In the genomic region with DNA sequence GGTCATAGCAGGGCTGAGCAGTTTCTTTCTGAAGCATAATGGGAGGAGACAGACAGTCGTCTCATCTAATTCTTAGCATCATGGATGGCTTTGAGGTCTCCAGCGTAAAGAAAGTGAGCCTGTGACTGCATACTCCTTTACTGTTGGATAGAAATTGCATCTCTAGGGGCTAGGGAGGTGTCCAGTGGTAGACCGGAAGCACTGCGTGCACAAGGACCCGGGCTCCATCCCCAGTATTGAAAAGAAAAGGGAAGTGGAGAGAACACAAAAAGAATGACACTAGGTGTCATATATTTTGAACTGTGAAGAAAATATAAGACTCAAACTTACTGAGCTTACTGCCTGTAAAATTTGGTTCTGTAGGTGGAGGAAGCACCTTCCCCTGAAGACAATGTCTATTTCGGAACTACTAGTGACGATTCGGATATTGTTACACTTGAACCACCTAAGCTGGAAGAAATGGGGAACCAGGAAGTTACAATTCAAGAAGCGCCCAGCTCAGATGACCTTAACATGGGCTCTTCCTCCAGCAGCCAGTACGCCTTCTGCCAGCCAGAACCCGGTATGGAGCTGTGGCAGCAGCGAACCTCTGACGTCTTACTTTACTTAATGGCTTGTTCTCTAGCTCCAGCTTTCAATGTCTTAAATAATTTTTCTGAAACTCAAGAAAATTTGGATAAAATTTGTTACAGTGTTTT, we compare ENCODE assay signal across 25 mouse cellular contexts. TPM values are rescaled to one million over a fixed set of nuclear protein-coding genes. Genes with fewer than 3 reads are reported as not detected.
DNase-seq lines count a peak whose midpoint lies in the region; ATAC-seq lines count a peak whose summit lies in the region.
"Had no signal": no experiment of that assay in that cellular context is flagged by ENCODE, and none has a peak within 500 bp of the region (broad histone marks: within the 10 kb centered on the region; RNA-seq: fewer than 3 reads in every experiment).

No protein-coding gene starts in this region.

- no peak overlapping the region for H3K4me3 ChIP-seq in liver, embryonic 16.5 days (ENCODE audit: low read depth, low read length)
- no peak overlapping the region for H3K4me3 ChIP-seq in liver, embryonic 11.5 days (ENCODE audit: low read depth, low read length)
- no peak overlapping the region for H3K4me3 ChIP-seq in midbrain, embryonic 11.5 days (ENCODE audit: low read depth, low read length)
- no peak overlapping the region for H3K4me3 ChIP-seq in midbrain, embryonic 13.5 days (replicated peaks)
- H3K4me3 ChIP-seq: embryonic facial prominence, embryonic 10.5 days; forebrain, embryonic 13.5 days; heart, adult 2 months; heart, embryonic 15.5 days; hindbrain, embryonic 13.5 days had no signal

- H3K9me3 ChIP-seq in liver, embryonic 16.5 days (replicated peaks; ENCODE audit: control insufficient read depth, low read length): no peaks in the 10 kb centered on the region
- no peaks in the 10 kb centered on the region for H3K9me3 ChIP-seq in liver, embryonic 11.5 days (ENCODE audit: control insufficient read depth, low read length)
- no peaks in the 10 kb centered on the region for H3K9me3 ChIP-seq in midbrain, embryonic 11.5 days (ENCODE audit: control insufficient read depth, low read length)
- H3K9me3 ChIP-seq in midbrain, embryonic 13.5 days: no peaks in the 10 kb centered on the region
- H3K9me3 ChIP-seq: embryonic facial prominence, embryonic 10.5 days; forebrain, embryonic 13.5 days; heart, embryonic 15.5 days; hindbrain, embryonic 13.5 days had no signal

- DNase-seq in liver, embryonic 11.5 days (ENCODE audit: low spot score): no peak
- DNase-seq in midbrain, embryonic 11.5 days (ENCODE audit: low spot score, missing footprints): peak; percentile 6
- DNase-seq in left cerebral cortex, adult 18-20 months (ENCODE audit: low spot score in 2 of 2): no peak
- DNase-seq: cerebellum, adult 2 months; forebrain, postnatal 0 days; heart, adult 2 months; heart, postnatal 14 days had no signal

- WGBS in liver, embryonic 16.5 days (ENCODE audit: insufficient replicate concordance): 56% methylated on average over 13 of the region's 13 CpGs
- 74% methylated on average over 13 of the region's 13 CpGs for WGBS in liver, embryonic 11.5 days
- 90% methylated on average over 13 of the region's 13 CpGs for WGBS in midbrain, embryonic 11.5 days
- 88% methylated on average over 13 of the region's 13 CpGs for WGBS in midbrain, embryonic 13.5 days

- ATAC-seq in liver, embryonic 16.5 days (ENCODE audit: low read depth): no peak
- ATAC-seq in liver, embryonic 11.5 days (replicated peaks; ENCODE audit: low FRiP score): no peak
- ATAC-seq in midbrain, embryonic 11.5 days (ENCODE audit: low FRiP score): no peak
- no peak for ATAC-seq in midbrain, embryonic 13.5 days
- peak; percentile 62 for ATAC-seq in granulocyte monocyte progenitor cell, adult 5-6 weeks (replicated peaks; ENCODE audit: poor library complexity, severe bottlenecking)
- peak; percentile 31; the same call in 1 of the 2 replicates for ATAC-seq in neutrophil, adult 5-6 weeks (ENCODE audit: extremely low read depth, insufficient number of reproducible peaks, low FRiP score, poor library complexity, severe bottlenecking)
- ATAC-seq: activated CD4-positive, CD25-positive, alpha-beta regulatory T cell, adult 4 months; forebrain, embryonic 13.5 days; forebrain, postnatal 0 days; Patski had no signal

- H3K27ac ChIP-seq in liver, embryonic 16.5 days (ENCODE audit: low read length): peak overlapping the region; percentile 24
- H3K27ac ChIP-seq in liver, embryonic 11.5 days (ENCODE audit: low read depth, low read length): no peak overlapping the region
- no peak overlapping the region for H3K27ac ChIP-seq in midbrain, embryonic 11.5 days (ENCODE audit: low read depth, low read length)
- no peak overlapping the region for H3K27ac ChIP-seq in midbrain, embryonic 13.5 days
- H3K27ac ChIP-seq: embryonic facial prominence, embryonic 10.5 days; forebrain, embryonic 13.5 days; heart, adult 2 months; heart, embryonic 15.5 days; hindbrain, embryonic 13.5 days had no signal

- no peaks in the 10 kb centered on the region for H3K27me3 ChIP-seq in liver, embryonic 16.5 days (ENCODE audit: control insufficient read depth, insufficient read depth, low read depth, low read length)
- H3K27me3 ChIP-seq in liver, embryonic 11.5 days (replicated peaks; ENCODE audit: control insufficient read depth, insufficient read depth, low read length): no peaks in the 10 kb centered on the region
- H3K27me3 ChIP-seq in midbrain, embryonic 11.5 days (ENCODE audit: control insufficient read depth, insufficient read depth, low read length): no peaks in the 10 kb centered on the region
- H3K27me3 ChIP-seq in midbrain, embryonic 13.5 days: no peaks in the 10 kb centered on the region
- H3K27me3 ChIP-seq: CH12.LX; forebrain, embryonic 13.5 days; heart, embryonic 15.5 days; hindbrain, embryonic 13.5 days; Patski had no signal

- H3K36me3 ChIP-seq in liver, embryonic 16.5 days (ENCODE audit: control insufficient read depth, insufficient read depth): no peaks in the 10 kb centered on the region; the same call in 1 of the 2 replicates
- H3K36me3 ChIP-seq in liver, embryonic 11.5 days (ENCODE audit: control insufficient read depth, insufficient read depth, low read length): 0 out of 2 replicates have a peak, but pooled peaks cover 4% of the 10 kb centered on the region
- H3K36me3 ChIP-seq in midbrain, embryonic 11.5 days (ENCODE audit: control insufficient read depth, insufficient read depth, low read length): no peaks in the 10 kb centered on the region
- H3K36me3 ChIP-seq in midbrain, embryonic 13.5 days: peaks cover 49% of the 10 kb centered on the region

- no peak overlapping the region for H3K4me2 ChIP-seq in liver, embryonic 16.5 days (ENCODE audit: low read depth, low read length)
- no peak overlapping the region for H3K4me2 ChIP-seq in liver, embryonic 11.5 days
- H3K4me2 ChIP-seq in midbrain, embryonic 11.5 days: no peak overlapping the region
- no peak overlapping the region for H3K4me2 ChIP-seq in midbrain, embryonic 13.5 days (replicated peaks)
- H3K4me2 ChIP-seq: forebrain, embryonic 13.5 days; heart, embryonic 11.5 days; heart, embryonic 15.5 days; hindbrain, embryonic 13.5 days had no signal

- no peak overlapping the region for H3K9ac ChIP-seq in liver, embryonic 16.5 days (ENCODE audit: low read depth, low read length)
- no peak overlapping the region for H3K9ac ChIP-seq in liver, embryonic 11.5 days (ENCODE audit: low read depth, low read length)
- H3K9ac ChIP-seq in midbrain, embryonic 11.5 days (ENCODE audit: low read length): no peak overlapping the region
- H3K9ac ChIP-seq in midbrain, embryonic 13.5 days (replicated peaks): no peak overlapping the region
- H3K9ac ChIP-seq: forebrain, embryonic 13.5 days; forebrain, postnatal 0 days; heart, embryonic 15.5 days; hindbrain, embryonic 13.5 days had no signal

- H3K4me1 ChIP-seq in liver, embryonic 16.5 days (ENCODE audit: control insufficient read depth, low read depth, low read length): no peaks in the 10 kb centered on the region; the same call in 1 of the 2 replicates
- H3K4me1 ChIP-seq in liver, embryonic 11.5 days (replicated peaks; ENCODE audit: control insufficient read depth, insufficient read depth, low read length): no peaks in the 10 kb centered on the region
- no peaks in the 10 kb centered on the region for H3K4me1 ChIP-seq in midbrain, embryonic 11.5 days (ENCODE audit: control insufficient read depth, insufficient read depth, low read length)
- H3K4me1 ChIP-seq in midbrain, embryonic 13.5 days (replicated peaks): no peaks in the 10 kb centered on the region
- H3K4me1 ChIP-seq: embryonic facial prominence, embryonic 10.5 days; forebrain, embryonic 13.5 days; heart, embryonic 15.5 days; hindbrain, embryonic 13.5 days had no signal

RNA-seq across cellular contexts. Expression of a gene that starts 16.2 kb away (rescaled TPM):
- polyA plus RNA-seq in liver, embryonic 16.5 days (2015; fragmentation: Nextera tagmentation; extraction: Ambion mirVana): 11.3 and 13.3 TPM in 2 replicates
- 14.8 and 18.9 TPM in 2 replicates for polyA plus RNA-seq in liver, embryonic 11.5 days (2014; fragmentation: Nextera tagmentation; extraction: Ambion mirVana)
- polyA plus RNA-seq in midbrain, embryonic 11.5 days (2014; fragmentation: Nextera tagmentation; extraction: Ambion mirVana): 24.9 and 26.9 TPM in 2 replicates
- polyA plus RNA-seq in midbrain, embryonic 13.5 days (2015; fragmentation: Nextera tagmentation; extraction: Ambion mirVana): 43.2 and 45.2 TPM in 2 replicates
- total RNA-seq in granulocyte monocyte progenitor cell, adult 5-6 weeks (2014; fragmentation: Nextera tagmentation): 27.1 and 35.0 TPM in 2 replicates
- total RNA-seq in granulocyte monocyte progenitor cell, adult 5-6 weeks (2017): 39.2 and 42.6 TPM in 2 replicates
- 527 and 583 TPM in 2 replicates for total RNA-seq in neutrophil, adult 5-6 weeks (2017)
- 100 to 1,000 TPM; 115 to 120 TPM for total RNA-seq in left cerebral cortex, adult 18-20 months (2021)

RNA-seq across cellular contexts. Expression of a gene that starts 16.3 kb away (rescaled TPM):
- polyA plus RNA-seq in liver, embryonic 16.5 days (2015; fragmentation: Nextera tagmentation; extraction: Ambion mirVana): 2.2 and 2.5 TPM in 2 replicates
- polyA plus RNA-seq in liver, embryonic 11.5 days (2014; fragmentation: Nextera tagmentation; extraction: Ambion mirVana): 6.9 and 7.3 TPM in 2 replicates
- 22.4 and 22.9 TPM in 2 replicates for polyA plus RNA-seq in midbrain, embryonic 11.5 days (2014; fragmentation: Nextera tagmentation; extraction: Ambion mirVana)
- polyA plus RNA-seq in midbrain, embryonic 13.5 days (2015; fragmentation: Nextera tagmentation; extraction: Ambion mirVana): 26.2 and 28.8 TPM in 2 replicates
- total RNA-seq in granulocyte monocyte progenitor cell, adult 5-6 weeks (2014; fragmentation: Nextera tagmentation): 11.3 and 24.2 TPM in 2 replicates
- 4.4 and 11.3 TPM in 2 replicates for total RNA-seq in granulocyte monocyte progenitor cell, adult 5-6 weeks (2017)
- 19.4 and 19.9 TPM in 2 replicates for total RNA-seq in neutrophil, adult 5-6 weeks (2017)
- total RNA-seq in left cerebral cortex, adult 18-20 months (2021): 1 to 10 TPM; 9.1 to 9.5 TPM

RNA-seq across cellular contexts. Expression of a gene that starts 38.7 kb away (rescaled TPM):
- polyA plus RNA-seq in liver, embryonic 16.5 days (2015; fragmentation: Nextera tagmentation; extraction: Ambion mirVana): 4.7 and 5.0 TPM in 2 replicates
- polyA plus RNA-seq in liver, embryonic 11.5 days (2014; fragmentation: Nextera tagmentation; extraction: Ambion mirVana): 17.1 and 21.0 TPM in 2 replicates
- 18.3 and 19.0 TPM in 2 replicates for polyA plus RNA-seq in midbrain, embryonic 11.5 days (2014; fragmentation: Nextera tagmentation; extraction: Ambion mirVana)
- 10.3 and 11.5 TPM in 2 replicates for polyA plus RNA-seq in midbrain, embryonic 13.5 days (2015; fragmentation: Nextera tagmentation; extraction: Ambion mirVana)
- total RNA-seq in granulocyte monocyte progenitor cell, adult 5-6 weeks (2014; fragmentation: Nextera tagmentation): 32.5 and 38.2 TPM in 2 replicates
- 7.3 and 9.1 TPM in 2 replicates for total RNA-seq in granulocyte monocyte progenitor cell, adult 5-6 weeks (2017)
- 9.6 and 10.8 TPM in 2 replicates for total RNA-seq in neutrophil, adult 5-6 weeks (2017)
- total RNA-seq in left cerebral cortex, adult 18-20 months (2021): 10 to 100 TPM; 12.4 to 13.5 TPM

RNA-seq across cellular contexts. Expression of a gene that starts 42.8 kb away (rescaled TPM):
- polyA plus RNA-seq in liver, embryonic 16.5 days (2015; fragmentation: Nextera tagmentation; extraction: Ambion mirVana): not detected in 2 replicates
- not detected in 2 replicates for polyA plus RNA-seq in liver, embryonic 11.5 days (2014; fragmentation: Nextera tagmentation; extraction: Ambion mirVana)
- not detected in 2 replicates for polyA plus RNA-seq in midbrain, embryonic 11.5 days (2014; fragmentation: Nextera tagmentation; extraction: Ambion mirVana)
- not detected in 2 replicates for polyA plus RNA-seq in midbrain, embryonic 13.5 days (2015; fragmentation: Nextera tagmentation; extraction: Ambion mirVana)
- total RNA-seq in granulocyte monocyte progenitor cell, adult 5-6 weeks (2014; fragmentation: Nextera tagmentation): not detected in 2 replicates
- 0.21 TPM in 1 of 2 replicates, not detected in the other for total RNA-seq in granulocyte monocyte progenitor cell, adult 5-6 weeks (2017)
- 0.58 TPM in 1 of 2 replicates, not detected in the other for total RNA-seq in neutrophil, adult 5-6 weeks (2017)
- not detected for total RNA-seq in left cerebral cortex, adult 18-20 months (2021)
- total RNA-seq: adrenal gland, adult 18-20 months; adrenal gland, postnatal 14 days; CH12.LX; gastrocnemius, adult 8-10 months; gastrocnemius, postnatal 4 days; hematopoietic stem cell, adult 5-6 weeks had no signal
- polyA plus RNA-seq: activated CD4-positive, CD25-positive, alpha-beta regulatory T cell, adult 4 months; embryonic facial prominence, embryonic 10.5 days; embryonic facial prominence, embryonic 14.5 days; forebrain, embryonic 13.5 days; forebrain, postnatal 0 days; heart, adult 2 months; heart, embryonic 11.5 days; heart, embryonic 15.5 days; hindbrain, embryonic 13.5 days; Patski had no signal

RNA-seq across cellular contexts. Expression of a gene that starts 42.9 kb away (rescaled TPM):
- polyA plus RNA-seq in liver, embryonic 16.5 days (2015; fragmentation: Nextera tagmentation; extraction: Ambion mirVana): 0.05 and 0.06 TPM in 2 replicates
- polyA plus RNA-seq in liver, embryonic 11.5 days (2014; fragmentation: Nextera tagmentation; extraction: Ambion mirVana): 0.70 and 0.77 TPM in 2 replicates
- polyA plus RNA-seq in midbrain, embryonic 11.5 days (2014; fragmentation: Nextera tagmentation; extraction: Ambion mirVana): 2.2 and 2.6 TPM in 2 replicates
- polyA plus RNA-seq in midbrain, embryonic 13.5 days (2015; fragmentation: Nextera tagmentation; extraction: Ambion mirVana): 1.8 and 2.1 TPM in 2 replicates
- 3.9 TPM in 1 of 2 replicates, not detected in the other for total RNA-seq in granulocyte monocyte progenitor cell, adult 5-6 weeks (2014; fragmentation: Nextera tagmentation)
- total RNA-seq in granulocyte monocyte progenitor cell, adult 5-6 weeks (2017): 0.17 and 0.52 TPM in 2 replicates
- total RNA-seq in neutrophil, adult 5-6 weeks (2017): 1.5 and 1.7 TPM in 2 replicates
- 1 to 10 TPM; 1.8 to 2.2 TPM for total RNA-seq in left cerebral cortex, adult 18-20 months (2021)

Comparison
In these comparisons a context has a peak if more than half of its experiments do, and no peak if none do; other contexts are left out.
1. ATAC-seq: peak in granulocyte monocyte progenitor cell, adult 5-6 weeks (single experiment) and neutrophil, adult 5-6 weeks (single experiment); none in liver, embryonic 16.5 days (single experiment), liver, embryonic 11.5 days (single experiment), midbrain, embryonic 11.5 days (single experiment) and midbrain, embryonic 13.5 days (single experiment).